Mouse (Mus musculus): ENCODE measurements around the gene Rhag. TPM values are rescaled to one million over a fixed set of nuclear protein-coding genes. Genes with fewer than 3 reads are reported as not detected.

The Rhag gene
- total RNA-seq (2014; rRNA removed) (not detected in 2 replicates), polyA plus RNA-seq (2012; rRNA removed) (not detected in 2 replicates)

DNA sequence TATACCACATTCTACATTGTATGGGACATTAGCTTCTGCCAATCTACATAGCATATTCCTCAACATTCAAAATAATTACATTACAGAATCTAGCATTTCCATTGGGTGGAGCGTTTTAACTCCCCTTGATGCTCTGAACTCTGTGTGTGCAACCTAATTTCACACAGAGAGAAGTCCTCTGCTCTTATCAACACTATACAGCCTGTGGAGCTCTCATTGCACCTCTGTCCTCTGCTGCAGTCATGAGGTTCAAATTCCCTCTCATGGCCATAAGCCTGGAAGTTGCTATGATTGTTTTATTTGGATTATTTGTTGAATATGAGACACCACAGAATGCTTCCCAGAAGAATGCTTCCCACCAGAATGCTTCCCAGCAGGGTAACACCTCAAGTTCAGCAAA lies at the start of gene Rhag:
Rhag (plus strand) TSS at position 193 of the 400 bp plus-strand sequence.
- H3K27me3 ChIP-seq (ENCODE audit: control insufficient read depth, insufficient read depth, low read length) = no peaks in the 10 kb centered on the region
- H3K9ac ChIP-seq (ENCODE audit: low read depth, low read length) = no peak within 1 kb of the TSS
- 63% methylated on average over 1 of the region's 1 CpGs for WGBS
- TF ChIP-seq CTCF (IDR thresholded peaks at IDR 0.05; ENCODE audit: low read depth, low read length) = no peak
- no peak within 1 kb of the TSS for H3K4me3 ChIP-seq (ENCODE audit: insufficient read depth, low read depth, low read length)
- no peaks in the 10 kb centered on the region for H3K79me2 ChIP-seq (ENCODE audit: control insufficient read depth, insufficient read depth, low read length)
- DNase-seq (ENCODE audit: extremely low read depth, low read depth, low spot score) = no peak
- H3K36me3 ChIP-seq (ENCODE audit: control insufficient read depth, insufficient read depth, low read length) = no peaks in the 10 kb centered on the region
- H3K27ac ChIP-seq (replicated peaks; ENCODE audit: insufficient read depth, low read depth, low read length) = no peak within 1 kb of the TSS
- H3K4me1 ChIP-seq (ENCODE audit: control insufficient read depth, insufficient read depth, low read length) = no peaks in the 10 kb centered on the region

GRCm38 (mm10) chr17:40763662-40764061 lies 47.3 kb upstream of the Rhag start:
- no peaks in the 10 kb centered on the region for H3K27me3 ChIP-seq (ENCODE audit: control insufficient read depth, insufficient read depth, low read length)
- no peak for TF ChIP-seq CTCF (IDR thresholded peaks at IDR 0.05; ENCODE audit: low read depth, low read length)
- no peak for TF ChIP-seq POLR2A (IDR thresholded peaks at IDR 0.05; ENCODE audit: extremely low read depth, insufficient read depth, low read length)
- no peaks in the 10 kb centered on the region for H3K4me1 ChIP-seq (ENCODE audit: control insufficient read depth, insufficient read depth, low read length)
- H3K79me2 ChIP-seq (ENCODE audit: control insufficient read depth, insufficient read depth, low read length) = no peaks in the 10 kb centered on the region
- H3K4me3 ChIP-seq (ENCODE audit: insufficient read depth, low read depth, low read length) = no peak overlapping the region
- H3K9ac ChIP-seq (ENCODE audit: low read depth, low read length) = no peak overlapping the region
- H3K27ac ChIP-seq (replicated peaks; ENCODE audit: insufficient read depth, low read depth, low read length) = no peak overlapping the region
- 69% methylated on average over 4 of the region's 4 CpGs for WGBS
- H3K36me3 ChIP-seq (ENCODE audit: control insufficient read depth, insufficient read depth, low read length) = no peaks in the 10 kb centered on the region
- peak; percentile 2 for DNase-seq (ENCODE audit: extremely low read depth, low read depth, low spot score)

GRCm38 (mm10) chr17:40767120-40767519 lies 43.8 kb upstream of the Rhag start:
- 73% methylated on average over 1 of the region's 1 CpGs for WGBS
- TF ChIP-seq CTCF (IDR thresholded peaks at IDR 0.05; ENCODE audit: low read depth, low read length) (no peak), POLR2A (IDR thresholded peaks at IDR 0.05; ENCODE audit: extremely low read depth, insufficient read depth, low read length) (no peak)
- no peak for DNase-seq (ENCODE audit: extremely low read depth, low read depth, low spot score)
- no peaks in the 10 kb centered on the region for H3K4me1 ChIP-seq (ENCODE audit: control insufficient read depth, insufficient read depth, low read length)
- H3K4me3 ChIP-seq (ENCODE audit: insufficient read depth, low read depth, low read length) = no peak overlapping the region
- H3K9ac ChIP-seq (ENCODE audit: low read depth, low read length) = no peak overlapping the region
- no peaks in the 10 kb centered on the region for H3K79me2 ChIP-seq (ENCODE audit: control insufficient read depth, insufficient read depth, low read length)
- H3K27ac ChIP-seq (replicated peaks; ENCODE audit: insufficient read depth, low read depth, low read length) = no peak overlapping the region
- H3K36me3 ChIP-seq (ENCODE audit: control insufficient read depth, insufficient read depth, low read length) = no peaks in the 10 kb centered on the region
- H3K27me3 ChIP-seq (ENCODE audit: control insufficient read depth, insufficient read depth, low read length) = no peaks in the 10 kb centered on the region

DNA sequence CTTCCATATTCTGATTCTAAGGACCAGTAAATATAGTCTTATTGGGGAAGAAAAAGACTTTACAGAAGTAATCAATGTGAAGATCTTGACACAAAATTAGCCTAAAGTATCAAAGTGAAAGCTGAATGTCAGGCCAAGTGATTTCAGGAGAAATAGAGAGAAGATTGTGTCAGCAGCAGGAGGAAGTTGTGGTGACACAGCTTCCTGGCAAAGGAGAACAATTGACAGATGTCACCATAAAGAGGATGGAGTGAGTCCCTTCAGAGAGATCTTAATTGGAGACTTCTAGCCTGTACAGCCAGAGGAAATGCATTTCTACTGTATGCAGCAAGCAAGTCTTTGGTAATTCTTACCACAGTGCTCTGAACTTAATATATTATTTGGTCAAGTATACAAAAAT lies 21.0 kb upstream of the Rhag start:
- Histone ChIP-seq H3K4me3 (ENCODE audit: insufficient read depth, low read depth, low read length) (no peak overlapping the region), H3K79me2 (ENCODE audit: control insufficient read depth, insufficient read depth, low read length) (no peaks in the 10 kb centered on the region), H3K27ac (replicated peaks; ENCODE audit: insufficient read depth, low read depth, low read length) (no peak overlapping the region), H3K36me3 (ENCODE audit: control insufficient read depth, insufficient read depth, low read length) (no peaks in the 10 kb centered on the region), H3K27me3 (ENCODE audit: control insufficient read depth, insufficient read depth, low read length) (no peaks in the 10 kb centered on the region), H3K9ac (ENCODE audit: low read depth, low read length) (no peak overlapping the region), H3K4me1 (ENCODE audit: control insufficient read depth, insufficient read depth, low read length) (no peaks in the 10 kb centered on the region)
- no peak for DNase-seq (ENCODE audit: extremely low read depth, low read depth, low spot score)
- TF ChIP-seq CTCF (IDR thresholded peaks at IDR 0.05; ENCODE audit: low read depth, low read length) = no peak
- TF ChIP-seq POLR2A (IDR thresholded peaks at IDR 0.05; ENCODE audit: extremely low read depth, insufficient read depth, low read length) = no peak

DNA sequence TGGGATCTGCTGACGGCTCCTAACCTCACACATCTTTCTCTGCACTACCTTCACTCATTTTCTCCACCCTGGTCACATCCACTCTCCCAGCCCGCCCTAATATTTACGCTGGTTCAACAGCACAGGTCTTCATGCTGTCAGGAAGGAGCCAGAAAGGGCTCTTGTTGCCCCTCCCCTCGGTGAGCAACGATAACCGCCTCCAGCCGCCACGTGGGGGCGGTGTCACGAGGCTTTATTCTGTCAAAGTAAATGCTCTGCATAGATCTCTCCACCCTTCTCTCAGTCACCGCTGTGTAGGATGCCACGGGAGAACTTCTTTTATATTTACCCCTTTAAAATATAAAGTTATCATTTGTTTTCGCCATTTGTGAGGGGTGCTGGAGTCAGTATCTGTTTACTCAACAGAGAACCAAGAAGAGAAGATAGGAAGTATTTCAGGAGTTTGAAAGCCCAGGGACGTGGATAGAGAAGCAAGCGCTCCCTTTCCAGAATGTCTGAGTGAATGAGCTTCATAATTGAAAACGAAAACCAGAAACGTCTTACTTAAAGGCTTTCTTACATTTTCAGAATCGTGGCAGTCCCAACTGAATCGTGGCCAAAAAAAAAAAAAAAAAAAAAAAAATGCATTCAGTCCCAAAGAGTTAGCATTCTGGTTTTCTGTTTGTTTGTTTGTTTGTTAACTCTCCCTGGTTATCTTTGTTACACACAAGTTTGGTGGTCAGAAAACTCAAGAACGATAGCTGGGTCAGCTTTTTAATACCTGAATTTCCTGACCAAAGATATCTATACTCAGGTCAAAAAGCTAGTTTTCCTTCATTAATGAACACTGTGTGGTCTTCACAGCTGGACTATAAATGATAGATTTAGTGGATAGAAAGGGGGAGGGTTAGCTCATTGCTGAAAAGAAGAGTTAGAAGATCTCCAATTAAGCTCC lies 16.7 kb upstream of the Rhag start:
- H3K9ac ChIP-seq (ENCODE audit: low read depth, low read length) = no peak overlapping the region
- WGBS = 45% methylated on average over 20 of the region's 20 CpGs
- no peak overlapping the region for H3K4me3 ChIP-seq (ENCODE audit: insufficient read depth, low read depth, low read length)
- DNase-seq (ENCODE audit: extremely low read depth, low read depth, low spot score) = peak; percentile 59
- H3K27ac ChIP-seq (replicated peaks; ENCODE audit: insufficient read depth, low read depth, low read length) = no peak overlapping the region
- H3K36me3 ChIP-seq (ENCODE audit: control insufficient read depth, insufficient read depth, low read length) = no peaks in the 10 kb centered on the region
- H3K79me2 ChIP-seq (ENCODE audit: control insufficient read depth, insufficient read depth, low read length) = no peaks in the 10 kb centered on the region
- H3K27me3 ChIP-seq (ENCODE audit: control insufficient read depth, insufficient read depth, low read length) = no peaks in the 10 kb centered on the region
- H3K4me1 ChIP-seq (ENCODE audit: control insufficient read depth, insufficient read depth, low read length) = no peaks in the 10 kb centered on the region
- TF ChIP-seq CTCF (IDR thresholded peaks at IDR 0.05; ENCODE audit: low read depth, low read length) = peak; percentile 74
- no peak for TF ChIP-seq POLR2A (IDR thresholded peaks at IDR 0.05; ENCODE audit: extremely low read depth, insufficient read depth, low read length)

GRCm38 (mm10) chr17:40802707-40803340 lies 8.1 kb upstream of the Rhag start:
- H3K36me3 ChIP-seq (ENCODE audit: control insufficient read depth, insufficient read depth, low read length) = no peaks in the 10 kb centered on the region
- DNase-seq (ENCODE audit: extremely low read depth, low read depth, low spot score) = no peak
- no peaks in the 10 kb centered on the region for H3K27me3 ChIP-seq (ENCODE audit: control insufficient read depth, insufficient read depth, low read length)
- TF ChIP-seq POLR2A (IDR thresholded peaks at IDR 0.05; ENCODE audit: extremely low read depth, insufficient read depth, low read length) (no peak), CTCF (IDR thresholded peaks at IDR 0.05; ENCODE audit: low read depth, low read length) (no peak)
- no peak overlapping the region for H3K4me3 ChIP-seq (ENCODE audit: insufficient read depth, low read depth, low read length)
- no peak overlapping the region for H3K9ac ChIP-seq (ENCODE audit: low read depth, low read length)
- no peaks in the 10 kb centered on the region for H3K4me1 ChIP-seq (ENCODE audit: control insufficient read depth, insufficient read depth, low read length)
- no peaks in the 10 kb centered on the region for H3K79me2 ChIP-seq (ENCODE audit: control insufficient read depth, insufficient read depth, low read length)
- 91% methylated on average over 3 of the region's 3 CpGs for WGBS
- no peak overlapping the region for H3K27ac ChIP-seq (replicated peaks; ENCODE audit: insufficient read depth, low read depth, low read length)

Measured in liver, adult 2 months (tissue).